Mouse (Mus musculus) cerebellum, adult 2 months (tissue): ENCODE results near the gene Hoxb5. TPM values are rescaled to one million over a fixed set of nuclear protein-coding genes. Genes with fewer than 3 reads are reported as not detected.

Source experiments
- DNase-seq, 2 experiments: peaks; one replicate each; pipeline ENCODE4 v3.0.0; 2021
- H3K27ac ChIP-seq: fragments of 200-500 bp; 2 replicates; pipeline ENCODE4 v1.5.1; 2012; ENCODE audit warnings: low read length, control low read depth, inconsistent platforms; ENCODE audit not compliant: insufficient read depth
- H3K27me3 ChIP-seq: fragments of 200-500 bp; 2 replicates; pipeline ENCODE4 v1.6.1; 2012; ENCODE audit warnings: inconsistent platforms, mild to moderate bottlenecking, low read length, moderate library complexity; ENCODE audit not compliant: control insufficient read depth, insufficient read depth
- H3K4me1 ChIP-seq: fragments of 200-500 bp; 2 replicates; pipeline ENCODE4 v1.6.1; 2011; ENCODE audit warnings: low read length; ENCODE audit not compliant: control insufficient read depth, insufficient read depth
- H3K4me3 ChIP-seq: fragments of 200-500 bp; replicated peaks from 2 replicates; pipeline ENCODE3; 2011; ENCODE audit warnings: mild to moderate bottlenecking, low read depth, low read length, control low read depth; ENCODE audit not compliant: insufficient read depth
- CTCF ChIP-seq: fragments of 200-500 bp; IDR thresholded peaks from 2 replicates; pipeline ENCODE4 v1.5.1; 2011; ENCODE audit warnings: low read depth, mild to moderate bottlenecking, control low read depth, low read length, moderate library complexity, borderline replicate concordance; ENCODE audit not compliant: insufficient read depth
- POLR2A ChIP-seq: fragments of 200-500 bp; IDR thresholded peaks from 2 replicates; pipeline ENCODE4 v1.6.1; 2011; ENCODE audit warnings: low read length, control low read depth, borderline replicate concordance; ENCODE audit not compliant: insufficient read depth
- WGBS: fragments of 180-500 bp; shearing (Covaris S2); methylation state at CpG from one replicate; pipeline ENCODE4 v1.1.7; 2018; 5-methylcytosine and 5-hydroxymethylcytosine counted together
- polyA plus RNA-seq: library from polyadenylated mRNA; depleted of rRNA; stranded (reverse); fragments of >200 nt; gene quantifications from 2 replicates; pipeline ENCODE4 v1.2.3, GENCODE M21; 2012

Hoxb5 gene
- polyA plus RNA-seq, 1 experiment = 6.8 TPM

DNA sequence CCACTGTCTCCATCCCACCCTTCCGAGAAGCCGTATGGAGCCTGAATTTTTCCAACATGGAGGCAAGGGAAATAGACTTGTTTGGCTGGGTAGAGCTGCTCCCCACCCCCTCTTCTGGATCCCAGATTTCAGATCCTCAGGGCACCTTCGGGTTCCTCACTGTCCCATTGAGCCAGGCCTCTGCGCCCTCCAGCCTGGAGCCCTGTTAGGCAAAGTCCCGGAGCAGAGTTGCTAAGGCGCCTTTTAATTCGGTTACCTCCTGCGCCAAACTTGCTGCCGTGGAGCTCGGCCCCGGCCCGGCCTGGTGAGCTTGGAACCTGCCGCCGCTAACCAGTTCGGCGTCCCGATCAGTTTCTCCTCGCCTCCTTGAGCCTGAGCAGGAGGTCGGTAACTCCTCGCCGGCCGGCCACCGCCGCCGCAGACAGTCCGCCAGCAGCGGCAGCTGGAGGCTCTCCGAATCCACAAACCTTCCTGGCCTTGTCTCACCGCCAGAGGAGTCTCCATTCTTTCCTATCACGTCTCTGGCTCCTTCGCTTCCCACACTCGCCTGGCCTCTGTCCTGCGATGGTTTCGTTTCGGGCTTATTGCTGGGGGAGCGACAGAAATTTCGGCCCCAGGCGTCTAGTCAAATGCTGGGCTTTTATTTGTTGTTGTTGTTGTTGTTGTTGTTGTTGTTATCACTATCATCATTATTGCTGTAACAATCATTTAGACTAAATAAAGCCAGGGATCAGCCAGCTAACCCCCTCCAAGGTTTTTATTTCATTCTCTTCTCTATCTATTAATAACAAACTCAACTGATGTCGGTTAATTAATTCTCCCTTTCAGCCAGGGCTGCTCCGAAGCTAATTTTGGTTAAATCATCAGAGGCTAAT, 38.8 kb downstream of the Hoxb5 start:
- Histone ChIP-seq H3K4me3 (no peak overlapping the region), H3K27me3 (peaks cover 11% of the 10 kb centered on the region; the same call in 1 of the 2 replicates), H3K27ac (no peak overlapping the region; the same call in 1 of the 2 replicates), H3K4me1 (no peaks in the 10 kb centered on the region)
- WGBS = 3% methylated on average over 40 of the region's 40 CpGs
- DNase-seq = peak in 1 of 2 experiments; percentile 17
- TF ChIP-seq POLR2A (no peak), CTCF (no peak)

DNA sequence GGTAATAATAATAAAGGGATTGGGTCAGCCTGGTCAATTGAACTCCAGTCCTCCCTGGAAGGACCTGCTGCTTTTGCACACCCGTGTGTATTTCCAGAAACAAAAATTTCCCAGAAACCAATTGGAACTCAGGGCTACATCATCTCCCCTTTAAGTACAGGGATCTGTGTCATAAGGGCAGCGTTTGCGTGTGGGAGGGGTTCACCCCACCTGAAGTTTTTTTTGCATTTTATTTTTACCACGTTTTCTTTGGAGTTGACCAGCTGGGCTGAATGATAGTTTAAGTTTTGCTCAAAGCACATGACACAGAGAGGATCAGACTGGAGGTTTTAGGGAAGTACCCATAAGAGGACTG, 39.4 kb downstream of the Hoxb5 start:
- H3K27ac ChIP-seq = no peak overlapping the region
- peaks cover 11% of the 10 kb centered on the region; the same call in 1 of the 2 replicates for H3K27me3 ChIP-seq
- no peak for DNase-seq
- TF ChIP-seq CTCF = no peak
- TF ChIP-seq POLR2A = no peak
- no peak overlapping the region for H3K4me3 ChIP-seq
- no peaks in the 10 kb centered on the region for H3K4me1 ChIP-seq
- WGBS = 3% methylated on average over 4 of the region's 4 CpGs

- 8% methylated on average over 2 of the region's 2 CpGs for WGBS
- H3K27me3 ChIP-seq = peaks cover 12% of the 10 kb centered on the region; the same call in 1 of the 2 replicates
- TF ChIP-seq CTCF = no peak
- no peak for TF ChIP-seq POLR2A
- no peak for DNase-seq
- no peak overlapping the region for H3K27ac ChIP-seq
- no peak overlapping the region for H3K4me3 ChIP-seq
- no peaks in the 10 kb centered on the region for H3K4me1 ChIP-seq
Observed at GRCm38 (mm10) chr11:96343206-96343745, 40.1 kb downstream of the Hoxb5 start.

GRCm38 (mm10) chr11:96344061-96344877, 41.1 kb downstream of the Hoxb5 start:
- Histone ChIP-seq H3K4me3 (no peak overlapping the region), H3K4me1 (no peaks in the 10 kb centered on the region), H3K27ac (no peak overlapping the region), H3K27me3 (peaks cover 12% of the 10 kb centered on the region; the same call in 1 of the 2 replicates)
- DNase-seq = no peak
- WGBS = 2% methylated on average over 40 of the region's 40 CpGs
- TF ChIP-seq POLR2A (no peak), CTCF (no peak)

DNA sequence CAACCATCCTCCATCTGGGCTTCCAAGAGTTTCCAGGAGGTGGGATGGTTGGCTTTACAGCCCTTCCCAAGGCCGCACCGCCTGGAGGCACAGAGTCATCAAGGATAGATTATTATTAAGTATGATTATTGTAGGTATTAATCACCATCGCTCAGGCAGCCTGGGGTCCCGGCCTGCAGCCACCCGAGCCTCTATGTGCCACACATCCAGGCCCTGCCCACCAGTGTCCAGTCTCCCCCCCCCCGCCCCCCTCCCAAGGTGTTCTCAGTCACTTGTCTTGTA, 41.7 kb downstream of the Hoxb5 start:
- no peaks in the 10 kb centered on the region for H3K4me1 ChIP-seq
- WGBS = 5% methylated on average over 6 of the region's 6 CpGs
- TF ChIP-seq POLR2A (no peak), CTCF (no peak)
- no peak for DNase-seq
- H3K27ac ChIP-seq = no peak overlapping the region
- H3K4me3 ChIP-seq = no peak overlapping the region
- H3K27me3 ChIP-seq = peaks cover 12% of the 10 kb centered on the region; the same call in 1 of the 2 replicates

GRCm38 (mm10) chr11:96345220-96345892, 42.2 kb downstream of the Hoxb5 start:
- H3K27me3 ChIP-seq = peaks cover 12% of the 10 kb centered on the region; the same call in 1 of the 2 replicates

More at GRCm38 (mm10) chr11:96345220-96345892, 42.2 kb downstream of the Hoxb5 start:
- no peak for DNase-seq
- TF ChIP-seq CTCF (no peak), POLR2A (no peak)
- no peak overlapping the region for H3K27ac ChIP-seq
- H3K4me3 ChIP-seq = no peak overlapping the region
- no peaks in the 10 kb centered on the region for H3K4me1 ChIP-seq
- WGBS = 2% methylated on average over 38 of the region's 56 CpGs
